Mouse (Mus musculus): ENCODE measurements at regions not wholly inside any gene's neighbourhood (a gene's known extent, or its start where the extent isn't known, plus 50 kb on each side); places are given as distances from the start of the nearest gene placed in this dataset.

DNA sequence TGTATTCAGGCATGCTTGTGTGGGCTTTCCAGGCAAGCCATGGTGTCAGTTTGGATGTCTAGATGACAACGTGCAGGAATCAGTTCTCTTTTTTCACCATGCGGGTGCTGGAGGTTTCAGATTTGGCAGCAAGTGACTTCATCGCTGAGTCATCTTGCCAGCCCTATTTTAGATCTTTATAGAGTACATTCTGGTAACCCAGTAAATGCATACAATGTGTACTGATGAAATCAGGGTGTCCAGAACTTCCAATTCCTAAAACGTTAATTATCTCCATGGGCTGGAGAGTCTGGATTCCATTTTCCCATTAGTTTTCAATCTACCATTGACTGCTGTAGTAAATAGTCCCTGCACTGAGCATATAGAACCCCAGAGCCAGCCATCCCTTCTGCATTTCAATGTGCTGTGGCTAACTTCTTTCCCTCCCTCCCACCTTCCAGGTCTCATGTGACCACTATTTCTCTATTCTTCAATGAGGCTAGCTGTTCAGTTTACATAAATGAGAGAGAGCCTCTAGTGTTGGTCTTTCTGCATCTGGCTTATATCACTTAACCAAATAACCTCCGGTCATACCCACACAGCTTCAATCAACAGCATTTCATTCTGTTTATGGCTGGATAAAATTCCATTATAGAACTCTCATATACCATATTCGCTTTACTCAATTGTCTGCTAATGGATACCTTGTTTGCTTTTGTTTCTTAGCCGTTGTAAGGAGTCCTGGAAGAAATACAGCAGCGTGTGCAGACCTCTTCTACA is 234.9 kb downstream of the Dact1 start:
- no peaks in the 10 kb centered on the region for H3K27me3 ChIP-seq (replicated peaks; ENCODE audit: insufficient read depth, low read length)

DNA sequence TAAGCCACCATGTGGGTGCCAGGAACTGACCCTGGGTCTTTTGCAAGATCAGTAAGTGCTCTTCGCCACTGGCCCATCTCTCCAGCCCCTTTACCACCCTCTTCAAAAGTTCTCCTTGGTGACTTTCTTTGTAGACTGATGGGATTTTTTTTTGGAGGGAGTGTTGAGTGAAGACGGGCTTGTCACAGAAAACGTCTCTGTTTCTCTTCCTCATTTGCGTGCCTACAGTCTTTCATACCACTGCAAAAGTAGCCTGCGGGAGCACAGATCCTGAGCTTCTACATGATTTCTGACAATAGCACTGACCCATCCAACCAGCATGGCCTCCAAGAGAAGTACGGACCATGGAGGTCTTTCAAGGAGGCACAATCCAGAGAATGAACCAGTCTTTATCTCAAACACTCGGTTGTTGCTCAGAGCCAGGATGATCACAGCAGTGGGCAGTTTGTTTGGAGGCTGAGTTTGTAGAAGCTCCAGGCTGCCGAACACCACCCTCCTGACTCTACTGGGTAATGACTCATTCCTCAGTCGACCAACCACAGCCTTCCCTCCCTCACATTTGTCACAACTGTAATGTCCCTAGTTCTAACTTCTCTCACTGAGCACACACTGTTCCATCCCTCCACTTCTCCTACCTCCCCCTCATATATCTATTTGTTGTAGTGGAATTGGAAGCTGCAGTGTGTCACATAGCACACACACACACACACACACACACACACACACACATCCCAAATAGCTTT is 237.0 kb downstream of the Dact1 start:
- Histone ChIP-seq H3K9me3 (ENCODE audit: low read length) (no peaks in the 10 kb centered on the region), H3K4me3 (ENCODE audit: low read depth, low read length) (no peak overlapping the region), H3K27me3 (replicated peaks; ENCODE audit: insufficient read depth, low read length) (no peaks in the 10 kb centered on the region), H3K4me1 (ENCODE audit: insufficient read depth, low read depth, low read length) (no peaks in the 10 kb centered on the region), H3K27ac (ENCODE audit: low read length) (no peak overlapping the region), H3K36me3 (ENCODE audit: insufficient read depth, low read length) (no peaks in the 10 kb centered on the region), H3K9ac (replicated peaks; ENCODE audit: low read depth) (no peak overlapping the region), H3K4me2 (replicated peaks; ENCODE audit: low read depth, low read length) (no peak overlapping the region)
- peak; percentile 11 for DNase-seq (ENCODE audit: low spot score)
- WGBS = 80% methylated on average over 9 of the region's 9 CpGs
- ATAC-seq = no peak; the same call in 1 of the 2 replicates
- no peak for TF ChIP-seq CTCF (IDR thresholded peaks at IDR 0.05)
- TF ChIP-seq EP300 (IDR thresholded peaks at IDR 0.05) = no peak

More for the DNA sequence above, 234.9 kb downstream of the Dact1 start:
- Histone ChIP-seq H3K36me3 (ENCODE audit: insufficient read depth, low read length) (no peaks in the 10 kb centered on the region), H3K4me2 (replicated peaks; ENCODE audit: low read depth, low read length) (no peak overlapping the region), H3K4me3 (ENCODE audit: low read depth, low read length) (no peak overlapping the region), H3K27ac (ENCODE audit: low read length) (no peak overlapping the region), H3K9me3 (ENCODE audit: low read length) (no peaks in the 10 kb centered on the region), H3K9ac (replicated peaks; ENCODE audit: low read depth) (no peak overlapping the region), H3K4me1 (ENCODE audit: insufficient read depth, low read depth, low read length) (no peaks in the 10 kb centered on the region)
- peak; percentile 23 for DNase-seq (ENCODE audit: low spot score)
- TF ChIP-seq CTCF (IDR thresholded peaks at IDR 0.05) (no peak), EP300 (IDR thresholded peaks at IDR 0.05) (no peak)
- 46% methylated on average over 8 of the region's 8 CpGs for WGBS
- no peak for ATAC-seq

DNA sequence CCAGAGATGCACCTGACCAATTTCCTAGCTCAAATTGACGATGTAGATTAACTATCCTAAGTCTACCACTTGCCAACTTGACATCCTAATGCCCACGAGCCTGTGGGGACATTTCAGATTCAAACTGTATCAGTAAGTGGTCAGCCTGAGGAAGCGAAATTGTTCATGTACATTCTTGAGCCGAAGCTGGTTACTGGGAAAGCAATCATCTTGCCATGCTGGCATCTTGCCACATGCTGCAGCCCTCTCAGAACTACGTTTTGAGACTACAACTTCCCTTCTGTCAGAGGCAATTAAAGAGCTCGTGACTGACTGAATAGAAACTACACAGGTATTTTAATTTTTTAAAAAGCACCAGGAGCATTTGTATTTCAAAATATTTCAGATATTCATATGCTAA is 239.7 kb downstream of the Dact1 start:
- Histone ChIP-seq H3K4me2 (replicated peaks; ENCODE audit: low read depth, low read length) (no peak overlapping the region), H3K4me3 (ENCODE audit: low read depth, low read length) (no peak overlapping the region), H3K27me3 (replicated peaks; ENCODE audit: insufficient read depth, low read length) (no peaks in the 10 kb centered on the region), H3K9me3 (ENCODE audit: low read length) (no peaks in the 10 kb centered on the region), H3K9ac (replicated peaks; ENCODE audit: low read depth) (no peak overlapping the region), H3K36me3 (ENCODE audit: insufficient read depth, low read length) (no peaks in the 10 kb centered on the region), H3K27ac (ENCODE audit: low read length) (no peak overlapping the region), H3K4me1 (ENCODE audit: insufficient read depth, low read depth, low read length) (no peaks in the 10 kb centered on the region)
- TF ChIP-seq CTCF (IDR thresholded peaks at IDR 0.05) (no peak), EP300 (IDR thresholded peaks at IDR 0.05) (no peak)
- peak; percentile 18 for DNase-seq (ENCODE audit: low spot score)
- WGBS = 28% methylated on average over 6 of the region's 6 CpGs
- ATAC-seq = no peak

DNA sequence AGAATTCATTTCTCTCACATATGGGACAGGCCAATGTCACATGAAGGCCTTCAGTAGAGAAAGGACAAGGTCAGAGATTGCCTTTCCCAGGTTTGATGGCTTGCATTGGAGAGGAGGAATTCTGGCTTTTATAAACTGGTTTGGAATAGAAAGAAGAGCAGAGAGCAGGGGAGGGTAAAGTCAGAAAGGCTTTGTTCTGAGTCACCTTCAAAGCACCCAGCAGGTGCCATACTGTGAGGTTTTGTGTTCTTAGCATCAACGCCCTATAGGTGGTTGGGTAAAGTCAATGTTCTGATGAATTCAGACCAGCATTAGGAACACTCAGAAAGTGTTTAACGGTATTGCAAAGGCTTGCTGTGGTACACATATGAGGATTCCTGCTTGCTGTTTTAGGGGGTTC is 244.5 kb downstream of the Dact1 start:
- Histone ChIP-seq H3K27me3 (replicated peaks; ENCODE audit: insufficient read depth, low read length) (no peaks in the 10 kb centered on the region), H3K36me3 (ENCODE audit: insufficient read depth, low read length) (no peaks in the 10 kb centered on the region), H3K4me1 (ENCODE audit: insufficient read depth, low read depth, low read length) (no peaks in the 10 kb centered on the region), H3K4me3 (ENCODE audit: low read depth, low read length) (no peak overlapping the region), H3K9ac (replicated peaks; ENCODE audit: low read depth) (no peak overlapping the region), H3K27ac (ENCODE audit: low read length) (no peak overlapping the region), H3K4me2 (replicated peaks; ENCODE audit: low read depth, low read length) (no peak overlapping the region), H3K9me3 (ENCODE audit: low read length) (no peaks in the 10 kb centered on the region)
- no peak for TF ChIP-seq EP300 (IDR thresholded peaks at IDR 0.05)
- no peak for TF ChIP-seq CTCF (IDR thresholded peaks at IDR 0.05)
- no peak for DNase-seq (ENCODE audit: low spot score)
- no peak for ATAC-seq
- 62% methylated on average over 2 of the region's 2 CpGs for WGBS

DNA sequence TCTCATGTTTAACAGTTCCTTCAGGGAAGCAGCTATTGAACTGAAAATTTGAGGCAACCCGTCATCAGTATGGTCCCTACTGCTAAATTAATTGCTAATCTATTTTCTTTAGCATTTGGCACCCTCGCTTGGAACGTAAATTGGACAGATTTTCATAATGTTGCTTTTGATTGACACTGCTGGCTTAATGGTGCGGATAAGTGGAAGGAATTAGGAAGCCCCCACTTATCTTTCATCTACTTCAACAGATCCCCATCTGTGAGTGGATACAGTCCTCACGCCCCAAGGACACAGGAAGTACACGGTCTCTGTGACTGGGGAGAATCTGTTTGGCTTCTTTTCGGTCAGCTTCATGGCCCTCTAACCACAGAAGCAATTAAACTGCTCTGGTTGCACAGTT is 251.6 kb downstream of the Dact1 start:
- Histone ChIP-seq H3K9ac (replicated peaks; ENCODE audit: low read depth) (no peak overlapping the region), H3K4me2 (replicated peaks; ENCODE audit: low read depth, low read length) (no peak overlapping the region), H3K27ac (ENCODE audit: low read length) (no peak overlapping the region), H3K4me1 (ENCODE audit: insufficient read depth, low read depth, low read length) (no peaks in the 10 kb centered on the region), H3K27me3 (replicated peaks; ENCODE audit: insufficient read depth, low read length) (no peaks in the 10 kb centered on the region), H3K36me3 (ENCODE audit: insufficient read depth, low read length) (no peaks in the 10 kb centered on the region), H3K4me3 (ENCODE audit: low read depth, low read length) (no peak overlapping the region), H3K9me3 (ENCODE audit: low read length) (no peaks in the 10 kb centered on the region)
- ATAC-seq (no peak), DNase-seq (ENCODE audit: low spot score) (no peak)
- TF ChIP-seq EP300 (IDR thresholded peaks at IDR 0.05) (no peak), CTCF (IDR thresholded peaks at IDR 0.05) (no peak)
- WGBS = 76% methylated on average over 7 of the region's 7 CpGs

DNA sequence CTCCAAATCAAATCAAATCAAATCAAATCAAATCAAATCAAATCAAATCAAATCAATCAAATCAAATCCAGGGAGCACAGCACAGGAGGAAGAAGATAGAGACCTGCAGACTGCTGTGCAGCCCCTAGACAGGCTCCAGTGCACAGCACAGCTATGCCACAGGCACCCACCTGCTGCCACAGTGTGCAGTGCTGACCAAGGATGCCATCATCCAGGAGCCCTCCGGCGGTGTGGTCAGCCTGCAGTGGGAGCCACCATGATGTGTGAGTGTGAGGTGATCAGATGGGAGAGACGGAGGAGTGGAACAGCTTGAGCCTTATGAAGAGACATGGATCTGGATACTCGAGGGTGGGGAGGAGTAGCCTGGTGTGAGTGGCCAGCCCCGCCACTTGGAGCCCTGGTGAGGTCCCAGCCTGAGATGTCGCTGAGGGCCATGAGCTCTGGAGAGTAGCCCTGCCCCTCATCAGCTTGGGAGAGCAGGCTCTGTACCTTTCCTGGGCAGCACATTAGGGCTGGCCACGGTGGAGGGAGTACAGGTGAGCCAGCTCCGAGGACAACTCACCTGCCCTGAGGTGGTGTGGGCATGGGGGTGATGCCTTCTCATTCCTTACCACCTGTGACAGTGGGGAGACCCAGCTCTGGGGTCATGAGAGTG is 252.4 kb downstream of the Dact1 start:
- Histone ChIP-seq H3K9me3 (ENCODE audit: low read length) (no peaks in the 10 kb centered on the region), H3K27me3 (replicated peaks; ENCODE audit: insufficient read depth, low read length) (no peaks in the 10 kb centered on the region), H3K4me1 (ENCODE audit: insufficient read depth, low read depth, low read length) (no peaks in the 10 kb centered on the region), H3K36me3 (ENCODE audit: insufficient read depth, low read length) (no peaks in the 10 kb centered on the region), H3K27ac (ENCODE audit: low read length) (no peak overlapping the region), H3K9ac (replicated peaks; ENCODE audit: low read depth) (no peak overlapping the region), H3K4me3 (ENCODE audit: low read depth, low read length) (no peak overlapping the region), H3K4me2 (replicated peaks; ENCODE audit: low read depth, low read length) (no peak overlapping the region)
- no peak for ATAC-seq
- TF ChIP-seq CTCF (IDR thresholded peaks at IDR 0.05) = no peak
- TF ChIP-seq EP300 (IDR thresholded peaks at IDR 0.05) = no peak
- DNase-seq (ENCODE audit: low spot score) = no peak
- WGBS = 85% methylated on average over 8 of the region's 8 CpGs

Data from lung, postnatal 0 days (tissue).